Mouse (Mus musculus): ENCODE results near the gene Cep131.

GRCm38 (mm10) chr11:120070286-120070930 lies 16.2 kb downstream of the Cep131 start:
- no peak for TF ChIP-seq CTCF (IDR thresholded peaks at IDR 0.05; ENCODE audit: low read depth, low read length)
- no peak for TF ChIP-seq GATA1 (IDR thresholded peaks at IDR 0.05; ENCODE audit: borderline replicate concordance, low read length)
- no peak for TF ChIP-seq POLR2AphosphoS5 (IDR thresholded peaks at IDR 0.05; ENCODE audit: insufficient replicate concordance, low read depth, low read length)
- TF ChIP-seq TAL1 (conservative IDR thresholded peaks at IDR 0.05; ENCODE audit: low read depth, low read length): no peak
